Mouse (Mus musculus): ENCODE results near the gene Cela1.

Gene Cela1

GRCm38 (mm10) chr15:100705376-100705775 is 17.7 kb upstream of the Cela1 start:
- DNase-seq (ENCODE audit: low read depth, low spot score): no peak

- peak; percentile 32 for DNase-seq (ENCODE audit: low read depth, low spot score)
Measured at GRCm38 (mm10) chr15:100703913-100704312, 16.2 kb upstream of the Cela1 start.

- DNase-seq (ENCODE audit: low read depth, low spot score): no peak
Measured at GRCm38 (mm10) chr15:100701856-100702255, 14.1 kb upstream of the Cela1 start.

DNA sequence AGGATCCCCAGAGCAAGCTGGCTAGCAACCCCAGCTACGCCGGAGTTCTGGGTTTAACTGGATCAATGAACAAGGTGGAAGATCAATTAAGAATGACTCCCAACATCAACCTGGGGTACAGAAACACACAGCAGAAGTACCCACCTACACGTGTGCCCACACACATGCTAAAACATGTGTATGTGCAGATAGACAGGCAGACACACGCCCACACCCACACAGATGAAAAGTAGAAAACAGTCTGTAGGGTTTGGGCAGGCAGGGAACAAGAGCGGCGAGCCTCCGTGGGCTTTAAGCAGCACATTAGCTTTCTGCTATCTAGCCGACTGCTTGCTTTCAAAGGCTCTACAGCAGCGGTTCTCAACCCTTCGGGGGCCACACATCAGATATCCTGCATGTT is 13.4 kb upstream of the Cela1 start:
- no peak for DNase-seq (ENCODE audit: low read depth, low spot score)

- no peak for DNase-seq (ENCODE audit: low read depth, low spot score)
Measured at GRCm38 (mm10) chr15:100700424-100700823, 12.7 kb upstream of the Cela1 start.

DNA sequence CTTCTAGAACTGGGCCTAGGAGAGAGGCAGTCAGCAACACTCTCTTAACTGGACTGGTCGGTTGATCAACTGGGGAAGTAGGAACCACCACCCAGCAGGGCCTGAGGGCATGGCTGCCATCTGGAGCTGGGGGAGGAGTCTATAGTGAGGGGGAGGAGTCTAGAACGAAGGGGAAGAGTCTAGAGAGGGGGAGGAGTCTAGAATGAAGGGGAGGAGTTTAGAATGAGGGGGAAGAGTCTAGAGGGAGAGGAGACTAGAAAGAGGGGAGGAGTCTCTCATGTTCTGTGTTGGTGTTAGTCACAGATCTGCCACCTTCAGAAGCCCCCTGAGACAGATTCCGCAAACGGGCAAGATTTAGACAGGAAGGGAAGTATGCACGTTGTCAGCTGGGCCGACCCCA is 11.7 kb upstream of the Cela1 start:
- DNase-seq (ENCODE audit: low read depth, low spot score): no peak

DNA sequence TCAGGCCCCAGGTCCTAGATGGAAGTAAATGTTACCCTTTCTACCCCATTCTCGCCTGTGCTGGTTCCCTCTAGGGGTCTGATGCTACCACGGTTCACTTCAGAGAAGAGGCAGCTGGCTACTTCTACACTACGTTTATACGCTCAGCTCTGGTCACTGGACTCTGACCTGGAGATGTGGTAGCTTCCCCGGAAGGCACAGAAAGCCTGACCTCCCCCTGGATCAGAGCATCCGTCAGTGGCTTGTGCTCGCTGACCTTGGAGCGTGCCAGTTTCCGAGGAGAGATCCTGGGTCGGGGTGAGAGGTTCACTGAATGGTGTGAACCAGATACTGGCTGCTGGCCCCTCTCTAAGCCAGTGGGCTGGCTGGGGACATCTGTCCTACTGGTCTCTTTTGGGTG is 10.4 kb upstream of the Cela1 start:
- DNase-seq (ENCODE audit: low read depth, low spot score): no peak

GRCm38 (mm10) chr15:100694406-100694805 is 6.7 kb upstream of the Cela1 start:
- no peak for DNase-seq (ENCODE audit: low read depth, low spot score)

GRCm38 (mm10) chr15:100691990-100692389 is 4.3 kb upstream of the Cela1 start:
- no peak for DNase-seq (ENCODE audit: low read depth, low spot score)

DNA sequence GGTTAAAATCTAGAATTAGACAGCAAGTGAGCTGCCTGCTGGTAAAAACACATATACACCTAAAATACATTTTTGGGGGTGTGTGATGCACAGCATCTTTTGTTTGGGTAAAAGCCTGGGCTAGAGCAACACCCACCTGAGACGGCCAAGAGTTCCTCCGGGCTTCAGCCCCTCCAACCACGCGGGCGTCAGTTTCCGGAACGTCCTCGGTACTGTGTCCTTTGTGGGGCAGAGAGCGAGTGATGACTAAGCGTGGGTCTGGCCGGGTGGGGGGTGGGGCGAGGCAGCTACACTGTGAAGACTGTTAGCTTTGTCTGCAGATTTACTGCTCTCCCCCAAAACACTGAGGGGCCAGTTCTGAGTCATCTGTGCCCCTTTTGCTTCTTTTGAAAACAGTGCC is 732 bp downstream of the Cela1 start:
- DNase-seq (ENCODE audit: low read depth, low spot score): no peak

GRCm38 (mm10) chr15:100686434-100686833 is 1.3 kb downstream of the Cela1 start:
- no peak for DNase-seq (ENCODE audit: low read depth, low spot score)

GRCm38 (mm10) chr15:100685849-100686248 is 1.9 kb downstream of the Cela1 start:
- no peak for DNase-seq (ENCODE audit: low read depth, low spot score)

- no peak for DNase-seq (ENCODE audit: low read depth, low spot score)
Measured at GRCm38 (mm10) chr15:100685255-100685654, 2.5 kb downstream of the Cela1 start.

DNA sequence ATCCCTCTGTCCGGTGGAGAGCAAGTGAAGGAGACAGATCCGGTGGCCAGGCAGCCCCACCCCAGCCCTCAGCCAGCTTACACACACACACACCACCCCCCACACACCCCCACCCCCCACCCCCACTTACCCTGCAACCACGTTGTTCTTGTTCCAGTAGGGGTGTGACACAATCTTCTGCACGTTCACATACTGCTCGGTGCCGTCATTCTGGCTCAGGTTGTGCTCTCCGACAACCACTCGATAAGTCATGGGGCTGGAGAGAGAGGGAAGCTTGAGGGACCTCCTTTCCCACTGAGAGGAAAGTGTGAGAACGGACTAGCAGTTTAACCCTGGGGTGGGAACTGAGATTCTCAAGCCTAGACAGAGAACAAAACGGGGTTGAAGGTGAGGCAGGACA is 3.3 kb downstream of the Cela1 start:
- DNase-seq (ENCODE audit: low read depth, low spot score): no peak

DNA sequence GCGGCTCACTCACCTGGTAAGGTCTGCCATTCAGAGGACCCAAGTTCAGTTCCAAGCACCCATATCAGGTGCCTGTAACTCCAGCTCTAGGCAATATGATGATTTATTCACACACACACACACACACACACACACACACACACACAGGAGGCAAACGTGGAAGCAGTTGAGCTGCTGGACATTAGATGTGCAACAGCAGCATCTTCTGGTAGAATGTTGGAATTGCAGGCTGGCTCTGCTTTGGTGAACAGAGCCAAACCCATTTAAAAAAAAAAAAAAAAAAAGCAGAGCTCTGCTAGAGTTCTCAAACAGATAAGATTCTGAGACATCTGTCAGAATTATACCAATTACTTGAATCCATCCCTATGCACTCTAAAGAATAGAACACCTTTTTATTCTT is 4.7 kb downstream of the Cela1 start:
- DNase-seq (ENCODE audit: low read depth, low spot score): peak; percentile 88

- DNase-seq (ENCODE audit: low read depth, low spot score): peak; percentile 57
Measured at GRCm38 (mm10) chr15:100681770-100682169, 6.0 kb downstream of the Cela1 start.

GRCm38 (mm10) chr15:100680381-100680780 is 7.3 kb downstream of the Cela1 start:
- no peak for DNase-seq (ENCODE audit: low read depth, low spot score)

- no peak for DNase-seq (ENCODE audit: low read depth, low spot score)
Measured at GRCm38 (mm10) chr15:100679005-100679404, 8.7 kb downstream of the Cela1 start.

GRCm38 (mm10) chr15:100678581-100678980 is 9.1 kb downstream of the Cela1 start:
- DNase-seq (ENCODE audit: low read depth, low spot score): no peak

DNA sequence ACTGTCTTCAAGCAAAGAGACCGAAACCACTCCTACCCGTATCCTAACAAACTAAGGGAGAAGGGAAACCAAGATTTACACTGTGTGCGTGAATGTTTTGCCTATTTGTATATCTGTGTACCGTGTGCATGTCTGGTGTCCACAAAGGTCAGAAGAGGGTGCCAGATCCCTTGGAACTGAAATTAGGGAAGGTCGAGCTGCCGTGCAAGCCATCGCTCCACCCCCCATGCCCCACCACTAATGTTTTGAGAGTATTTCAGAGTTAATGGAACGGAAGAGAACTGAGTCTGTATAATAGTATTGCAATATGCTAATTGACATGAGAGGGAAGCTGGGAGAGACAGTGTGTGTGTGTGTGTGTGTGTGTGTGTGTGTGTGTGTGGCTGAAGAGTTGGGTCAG is 10.0 kb downstream of the Cela1 start:
- DNase-seq (ENCODE audit: low read depth, low spot score): no peak

DNA sequence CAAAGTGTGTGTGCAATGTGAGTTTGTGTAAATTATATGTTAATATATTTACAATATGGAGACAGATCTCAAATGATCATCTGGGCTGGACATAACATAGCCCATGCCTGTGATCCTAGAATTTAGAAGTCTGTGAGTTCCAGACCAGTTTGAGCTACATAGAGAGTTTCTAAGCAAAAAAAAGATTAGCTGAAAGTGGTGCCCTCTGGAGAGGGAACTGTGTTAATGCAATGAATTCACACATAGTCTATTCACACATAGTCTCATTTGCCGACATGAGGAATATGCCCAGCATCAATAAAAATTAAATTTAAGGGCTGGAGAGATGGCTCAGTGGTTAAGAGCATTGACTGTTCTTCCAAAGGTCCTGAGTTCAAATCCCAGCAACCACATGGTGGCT is 11.2 kb downstream of the Cela1 start:
- DNase-seq (ENCODE audit: low read depth, low spot score): no peak

DNA sequence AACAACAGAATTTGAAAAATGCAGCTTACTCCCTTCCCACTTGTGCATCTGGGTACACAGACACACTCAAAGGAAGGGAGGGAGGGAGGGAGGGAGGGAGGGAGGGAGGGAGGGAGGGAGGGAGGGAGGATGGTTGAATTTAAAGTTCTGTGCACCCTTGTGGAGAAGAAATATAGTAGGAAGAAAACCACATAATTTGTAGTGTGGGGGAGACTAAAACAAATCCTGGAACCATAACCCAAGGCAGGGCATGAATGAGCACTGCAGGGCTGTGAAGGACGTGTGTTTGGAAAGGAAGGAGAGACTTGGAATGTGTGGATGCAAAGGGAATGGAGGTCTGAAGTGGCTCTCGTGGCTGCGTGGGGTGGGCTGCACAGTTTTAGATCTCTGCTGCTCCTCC is 12.2 kb downstream of the Cela1 start:
- DNase-seq (ENCODE audit: low read depth, low spot score): no peak

DNA sequence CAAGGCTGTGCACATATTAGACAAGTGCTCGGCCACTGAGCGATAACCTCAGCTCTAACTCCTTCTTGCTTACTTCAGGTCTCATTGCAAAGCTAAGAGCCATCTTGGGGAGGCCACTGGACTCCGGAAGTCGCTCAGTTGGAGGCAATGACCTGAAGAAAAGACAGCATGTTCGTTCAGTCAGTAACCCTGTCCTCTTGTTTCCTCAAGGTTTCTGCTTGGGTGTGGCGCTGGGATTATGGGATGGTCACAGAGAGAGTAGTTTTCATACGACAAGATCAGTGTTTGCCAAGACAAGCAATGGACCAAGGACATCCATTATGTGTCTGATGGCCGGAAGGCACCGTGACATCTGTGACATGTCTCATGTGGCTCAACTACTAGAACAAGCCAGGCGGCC is 13.2 kb downstream of the Cela1 start:
- DNase-seq (ENCODE audit: low read depth, low spot score): no peak

- no peak for DNase-seq (ENCODE audit: low read depth, low spot score)
Measured at GRCm38 (mm10) chr15:100673585-100674391, 13.9 kb downstream of the Cela1 start.
